Mouse (Mus musculus): ENCODE results near the gene 1810055G02Rik. TPM values are rescaled to one million over a fixed set of nuclear protein-coding genes. Genes with fewer than 3 reads are reported as not detected.

1810055G02Rik gene
- 215 and 238 TPM in 2 replicates for polyA plus RNA-seq (2015; fragmentation: Nextera tagmentation; extraction: Ambion mirVana)

- 1% methylated on average over 61 of the region's 61 CpGs for WGBS
- Histone ChIP-seq H3K4me3 (ENCODE audit: low read depth, low read length) (peak within 1 kb of the TSS; percentile 73), H3K4me2 (replicated peaks; ENCODE audit: low read depth) (peak within 1 kb of the TSS; percentile 86), H3K9ac (ENCODE audit: low read depth, low read length) (peak within 1 kb of the TSS; percentile 74), H3K27me3 (replicated peaks; ENCODE audit: control insufficient read depth, insufficient read depth, low read length) (no peaks in the 10 kb centered on the region), H3K9me3 (ENCODE audit: control insufficient read depth) (no peaks in the 10 kb centered on the region), H3K4me1 (replicated peaks; ENCODE audit: control insufficient read depth, insufficient read depth, low read length) (0 out of 2 replicates have a peak, but pooled peaks cover 3% of the 10 kb centered on the region), H3K27ac (ENCODE audit: low read depth, low read length) (peak within 1 kb of the TSS; percentile 96), H3K36me3 (ENCODE audit: control insufficient read depth, insufficient read depth) (peaks cover 9% of the 10 kb centered on the region; the same call in 1 of the 2 replicates)
- TF ChIP-seq CTCF (IDR thresholded peaks at IDR 0.05; ENCODE audit: low read depth): peak; percentile 36; the same call in 1 of the 2 replicates
- ATAC-seq: peak; percentile 86
Observed at GRCm38 (mm10) chr19:3708078-3709012, at the start of gene 1810055G02Rik. 1810055G02Rik (plus strand) TSS chr19:3708293.

GRCm38 (mm10) chr19:3665510-3665909 is 42.6 kb upstream of the 1810055G02Rik start:
- WGBS: 20% methylated on average over 5 of the region's 5 CpGs
- H3K4me3 ChIP-seq (ENCODE audit: low read depth, low read length): no peak overlapping the region
- no peak overlapping the region for H3K9ac ChIP-seq (ENCODE audit: low read depth, low read length)
- H3K4me1 ChIP-seq (replicated peaks; ENCODE audit: control insufficient read depth, insufficient read depth, low read length): no peaks in the 10 kb centered on the region; the same call in 1 of the 2 replicates
- H3K4me2 ChIP-seq (replicated peaks; ENCODE audit: low read depth): no peak overlapping the region
- H3K27me3 ChIP-seq (replicated peaks; ENCODE audit: control insufficient read depth, insufficient read depth, low read length): no peaks in the 10 kb centered on the region
- no peak for ATAC-seq
- no peaks in the 10 kb centered on the region for H3K36me3 ChIP-seq (ENCODE audit: control insufficient read depth, insufficient read depth)
- H3K9me3 ChIP-seq (ENCODE audit: control insufficient read depth): no peaks in the 10 kb centered on the region
- no peak for TF ChIP-seq CTCF (IDR thresholded peaks at IDR 0.05; ENCODE audit: low read depth)
- no peak overlapping the region for H3K27ac ChIP-seq (ENCODE audit: low read depth, low read length)

- Histone ChIP-seq H3K9ac (ENCODE audit: low read depth, low read length) (peak overlapping the region; percentile 13; the same call in 1 of the 2 replicates), H3K27me3 (replicated peaks; ENCODE audit: control insufficient read depth, insufficient read depth, low read length) (no peaks in the 10 kb centered on the region), H3K4me2 (replicated peaks; ENCODE audit: low read depth) (no peak overlapping the region), H3K36me3 (ENCODE audit: control insufficient read depth, insufficient read depth) (no peaks in the 10 kb centered on the region), H3K9me3 (ENCODE audit: control insufficient read depth) (no peaks in the 10 kb centered on the region), H3K4me3 (ENCODE audit: low read depth, low read length) (no peak overlapping the region), H3K27ac (ENCODE audit: low read depth, low read length) (no peak overlapping the region), H3K4me1 (replicated peaks; ENCODE audit: control insufficient read depth, insufficient read depth, low read length) (no peaks in the 10 kb centered on the region; the same call in 1 of the 2 replicates)
- 74% methylated on average over 2 of the region's 2 CpGs for WGBS
- TF ChIP-seq CTCF (IDR thresholded peaks at IDR 0.05; ENCODE audit: low read depth): no peak
- no peak for ATAC-seq
Observed at GRCm38 (mm10) chr19:3666632-3667031, 41.5 kb upstream of the 1810055G02Rik start.

- Histone ChIP-seq H3K9me3 (ENCODE audit: control insufficient read depth) (no peaks in the 10 kb centered on the region), H3K36me3 (ENCODE audit: control insufficient read depth, insufficient read depth) (no peaks in the 10 kb centered on the region), H3K27me3 (replicated peaks; ENCODE audit: control insufficient read depth, insufficient read depth, low read length) (no peaks in the 10 kb centered on the region), H3K9ac (ENCODE audit: low read depth, low read length) (no peak overlapping the region), H3K27ac (ENCODE audit: low read depth, low read length) (no peak overlapping the region), H3K4me1 (replicated peaks; ENCODE audit: control insufficient read depth, insufficient read depth, low read length) (no peaks in the 10 kb centered on the region; the same call in 1 of the 2 replicates), H3K4me3 (ENCODE audit: low read depth, low read length) (no peak overlapping the region), H3K4me2 (replicated peaks; ENCODE audit: low read depth) (no peak overlapping the region)
- ATAC-seq: no peak
- no peak for TF ChIP-seq CTCF (IDR thresholded peaks at IDR 0.05; ENCODE audit: low read depth)
- 63% methylated on average over 6 of the region's 6 CpGs for WGBS
Observed at GRCm38 (mm10) chr19:3667155-3667895, 40.8 kb upstream of the 1810055G02Rik start.

- H3K4me2 ChIP-seq (replicated peaks; ENCODE audit: low read depth): no peak overlapping the region; the same call in 1 of the 2 replicates
- H3K9ac ChIP-seq (ENCODE audit: low read depth, low read length): no peak overlapping the region
- H3K27me3 ChIP-seq (replicated peaks; ENCODE audit: control insufficient read depth, insufficient read depth, low read length): no peaks in the 10 kb centered on the region
- no peak overlapping the region for H3K4me3 ChIP-seq (ENCODE audit: low read depth, low read length)
- H3K36me3 ChIP-seq (ENCODE audit: control insufficient read depth, insufficient read depth): no peaks in the 10 kb centered on the region; the same call in 1 of the 2 replicates
- TF ChIP-seq CTCF (IDR thresholded peaks at IDR 0.05; ENCODE audit: low read depth): peak; percentile 51
- H3K27ac ChIP-seq (ENCODE audit: low read depth, low read length): 0 out of 2 replicates have a peak overlapping the region, but pooled peaks have one; percentile 3
- 69% methylated on average over 11 of the region's 11 CpGs for WGBS
- no peaks in the 10 kb centered on the region; the same call in 1 of the 2 replicates for H3K4me1 ChIP-seq (replicated peaks; ENCODE audit: control insufficient read depth, insufficient read depth, low read length)
- H3K9me3 ChIP-seq (ENCODE audit: control insufficient read depth): no peaks in the 10 kb centered on the region
- no peak for ATAC-seq
Observed at GRCm38 (mm10) chr19:3667979-3668378, 40.1 kb upstream of the 1810055G02Rik start.
